16 mouse cellular contexts compared by ENCODE assay signal in genomic region chr10:71131333-71131732, GRCm38 (mm10).
"Had no signal": no experiment of that assay in that cellular context is flagged by ENCODE, and none has a peak within 500 bp of the region (broad histone marks: within the 10 kb centered on the region; RNA-seq: fewer than 3 reads in every experiment).

No protein-coding gene starts in this region.

- H3K27ac ChIP-seq: midbrain, embryonic 10.5 days; midbrain, embryonic 12.5 days; neural tube, embryonic 13.5 days; stomach, embryonic 15.5 days; stomach, postnatal 0 days had no signal

- H3K9ac ChIP-seq: lung, embryonic 14.5 days; midbrain, embryonic 12.5 days; neural tube, embryonic 13.5 days; stomach, embryonic 15.5 days had no signal

- H3K4me2 ChIP-seq: lung, embryonic 14.5 days; midbrain, embryonic 12.5 days; neural tube, embryonic 13.5 days; stomach, embryonic 15.5 days had no signal

- H3K36me3 ChIP-seq: midbrain, embryonic 10.5 days; midbrain, embryonic 12.5 days; neural tube, embryonic 13.5 days; stomach, embryonic 15.5 days had no signal

- H3K9me3 ChIP-seq: midbrain, embryonic 10.5 days; midbrain, embryonic 12.5 days; neural tube, embryonic 13.5 days; stomach, embryonic 15.5 days had no signal

- H3K4me3 ChIP-seq: midbrain, embryonic 10.5 days; midbrain, embryonic 12.5 days; myocyte; neural tube, embryonic 13.5 days; stomach, embryonic 15.5 days had no signal

- DNase-seq: lung, adult 18-20 months; lung, embryonic 14.5 days; lung, postnatal 10 days; lung, postnatal 4 days; midbrain, embryonic 14.5 days; right cerebral cortex, postnatal 14 days; thymus, adult 18-20 months; thymus, postnatal 14 days; thymus, postnatal 36 days had no signal

- H3K4me1 ChIP-seq: midbrain, embryonic 12.5 days; neural tube, embryonic 13.5 days; stomach, embryonic 15.5 days had no signal

- ATAC-seq: midbrain, embryonic 16.5 days had no signal

- H3K27me3 ChIP-seq: midbrain, embryonic 12.5 days; neural tube, embryonic 13.5 days; stomach, embryonic 15.5 days had no signal
